Mouse (Mus musculus): Measurements from ENCODE around the gene Stradb.
"Not testable (repeated sequence)": the region's sequence is repeated elsewhere in the genome, so short reads cannot be mapped to it uniquely, and the experiment has no call there.

- TF ChIP-seq CTCF (IDR thresholded peaks at IDR 0.05; ENCODE audit: control insufficient read depth, insufficient read depth, low read length); POLR2A (IDR thresholded peaks at IDR 0.05; ENCODE audit: borderline replicate concordance, control insufficient read depth, low read depth, low read length): not testable (repeated sequence)
Observed at GRCm38 (mm10) chr1:58958789-58959526, 14.4 kb upstream of the Stradb start.

Measured in bone marrow, adult 2 months (tissue).